Mouse (Mus musculus): ENCODE results near the gene Dtx2.
"Not testable (repeated sequence)": the region's sequence is repeated elsewhere in the genome, so short reads cannot be mapped to it uniquely, and the experiment has no call there.

Gene Dtx2

DNA sequence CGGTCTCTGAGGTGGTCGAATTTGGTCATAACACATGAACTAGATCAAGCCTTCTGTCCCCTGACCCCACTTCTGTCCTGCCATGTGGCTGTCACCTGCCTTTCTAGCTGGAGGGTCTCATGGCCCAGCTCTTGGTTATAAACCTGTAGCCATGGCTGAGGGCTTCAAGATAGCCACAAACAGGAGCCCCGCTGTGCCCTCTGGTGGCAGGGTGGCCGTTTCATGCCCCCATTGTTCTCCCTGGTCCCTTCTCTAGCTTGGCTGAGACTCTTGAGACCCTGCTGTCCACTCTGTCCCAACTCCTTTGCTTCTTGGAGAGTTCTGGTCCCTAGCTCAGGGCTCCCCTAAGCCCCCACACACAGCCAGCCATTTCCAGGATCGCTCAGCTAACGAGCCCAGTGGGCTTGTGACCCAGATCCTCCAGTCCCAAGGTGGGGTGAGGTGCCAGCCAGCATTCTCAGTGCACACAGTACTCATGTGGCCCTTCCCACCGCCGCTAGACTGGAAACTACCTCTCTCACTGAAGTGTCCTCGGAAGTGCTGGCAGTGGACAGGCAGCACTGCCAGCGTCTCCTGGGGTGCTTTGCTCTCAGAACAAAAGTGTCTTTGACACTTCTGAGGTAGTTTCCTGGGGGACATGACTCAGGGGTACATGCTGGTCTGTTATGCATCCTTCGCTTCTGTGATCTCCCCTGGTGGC lies 33.2 kb downstream of the Dtx2 start:
- DNase-seq = no peak

DNA sequence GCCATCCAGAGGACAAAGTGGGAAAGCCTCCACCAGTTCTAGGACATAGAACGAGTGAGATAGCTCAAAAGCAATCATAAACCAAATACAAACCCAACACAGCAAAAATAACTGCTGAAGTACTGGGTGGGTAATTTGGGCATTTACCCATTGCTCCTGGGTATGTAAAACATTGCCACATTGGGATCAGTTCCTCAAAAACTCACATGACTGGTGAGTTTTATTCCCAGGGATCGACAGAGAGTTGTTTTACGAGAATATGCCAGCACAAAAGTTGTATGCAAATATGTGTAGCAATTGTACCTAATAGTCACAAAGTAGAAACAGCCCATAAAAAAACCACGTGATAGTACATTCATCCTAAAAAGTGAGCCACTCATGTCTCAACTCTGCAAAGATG lies 40.3 kb downstream of the Dtx2 start:
- DNase-seq = no peak

DNA sequence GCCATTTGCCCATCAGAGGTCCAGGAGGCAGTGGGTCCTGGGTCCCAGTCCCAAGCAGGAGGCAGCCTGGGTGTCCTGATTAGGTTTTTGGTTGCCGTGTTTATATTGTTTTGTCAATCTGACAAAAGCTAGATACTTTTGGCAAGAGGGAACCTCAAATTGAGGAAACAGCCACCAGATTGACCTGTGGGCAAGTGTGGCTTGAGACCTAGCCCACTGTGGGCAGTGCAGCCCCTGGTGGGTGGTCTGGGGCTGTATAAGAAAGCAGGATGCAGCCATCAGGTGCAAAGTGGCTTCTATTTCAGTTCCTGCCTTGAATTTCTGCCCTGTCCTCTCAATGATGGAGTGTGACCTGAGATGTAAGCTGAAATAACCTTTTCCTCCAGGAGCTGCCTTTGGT lies 40.7 kb downstream of the Dtx2 start:
- no peak for DNase-seq

DNA sequence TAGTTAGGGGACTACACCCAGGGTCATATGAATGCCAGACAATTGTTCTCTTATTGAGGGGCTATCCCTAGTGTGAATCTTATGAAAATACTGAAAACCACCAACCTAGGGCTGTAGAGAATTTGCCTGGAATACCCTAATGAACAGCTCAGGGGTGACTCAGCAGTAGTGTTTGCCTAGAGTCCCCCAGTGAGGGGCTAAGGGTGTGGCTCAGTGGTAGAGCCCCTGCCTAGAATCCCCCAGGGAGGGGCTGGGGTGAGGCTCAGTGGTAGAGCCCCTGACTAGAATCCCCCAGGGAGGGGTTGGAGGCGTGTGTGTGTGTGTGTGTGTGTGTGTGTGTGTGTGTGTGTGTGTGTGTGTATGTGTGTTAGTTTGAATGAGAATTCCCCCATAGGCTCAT lies 42.1 kb downstream of the Dtx2 start:
- DNase-seq = no peak

DNA sequence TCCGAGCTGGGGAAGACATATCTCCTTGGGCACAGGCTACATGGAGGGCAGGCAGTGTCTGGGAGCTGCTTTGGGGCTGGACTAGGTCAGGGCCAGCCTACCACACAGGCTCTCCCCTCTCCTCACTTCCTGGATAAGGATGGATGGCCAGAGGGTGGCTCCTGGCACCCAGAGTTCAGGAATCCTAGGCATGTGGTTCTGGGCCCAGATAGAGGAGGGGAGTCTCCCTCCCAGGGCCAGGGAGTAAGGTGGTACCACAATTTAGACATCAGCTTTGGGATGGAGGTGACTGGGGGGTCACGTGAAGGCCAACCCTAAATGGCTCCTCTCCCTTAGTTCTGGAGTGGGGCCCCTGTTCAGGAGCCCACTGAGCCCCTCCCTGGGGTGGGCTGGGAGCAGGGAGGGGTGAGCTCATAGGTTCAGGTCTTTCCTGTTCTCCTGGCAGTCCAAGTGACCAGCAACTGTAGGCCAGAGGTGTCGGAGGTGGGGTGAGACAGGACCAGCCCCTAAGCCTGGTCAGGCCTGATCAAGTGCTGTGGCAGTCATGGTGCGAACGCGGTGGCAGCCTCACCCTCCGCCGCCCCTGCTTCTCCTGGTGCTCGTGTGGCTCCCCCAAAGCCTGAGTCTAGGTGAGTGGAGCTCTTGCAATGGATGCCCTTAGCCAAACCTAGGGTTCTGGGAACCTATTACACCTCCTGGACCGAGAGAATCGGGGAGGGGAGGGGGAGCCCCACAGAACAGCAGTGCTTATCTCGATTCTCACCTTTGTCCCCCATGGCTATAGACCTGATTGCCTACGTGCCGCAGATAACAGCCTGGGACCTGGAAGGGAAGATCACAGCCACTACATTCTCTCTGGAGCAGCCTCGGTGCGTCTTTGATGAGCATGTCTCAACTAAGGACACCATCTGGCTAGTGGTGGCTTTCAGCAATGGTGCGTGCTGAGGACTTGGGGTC lies 43.9 kb downstream of the Dtx2 start, which contains the start of gene Upk3b:
TSS of gene Upk3b (plus strand) at position 239 of the 957 bp plus-strand sequence.
- no peak for DNase-seq

DNA sequence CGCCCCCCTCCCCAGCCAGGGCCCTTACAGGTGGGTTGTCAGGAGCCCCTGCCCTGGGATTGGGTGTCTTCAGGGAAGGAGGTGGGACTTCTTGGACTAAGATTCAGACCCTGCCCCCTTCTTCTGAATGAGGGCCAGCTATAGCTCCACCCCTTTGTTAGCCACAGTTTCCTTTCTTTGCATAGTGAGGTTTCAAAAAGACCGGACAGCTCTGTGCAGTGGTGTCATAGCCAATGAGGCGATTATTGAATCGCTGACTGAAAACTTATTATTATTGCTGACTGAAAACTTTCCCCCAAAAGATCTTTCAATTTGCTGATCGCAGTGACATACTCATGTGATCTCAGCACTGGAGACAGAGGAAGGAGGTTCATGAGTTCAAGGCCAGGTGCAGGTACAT lies 45.6 kb downstream of the Dtx2 start:
- DNase-seq = no peak

DNA sequence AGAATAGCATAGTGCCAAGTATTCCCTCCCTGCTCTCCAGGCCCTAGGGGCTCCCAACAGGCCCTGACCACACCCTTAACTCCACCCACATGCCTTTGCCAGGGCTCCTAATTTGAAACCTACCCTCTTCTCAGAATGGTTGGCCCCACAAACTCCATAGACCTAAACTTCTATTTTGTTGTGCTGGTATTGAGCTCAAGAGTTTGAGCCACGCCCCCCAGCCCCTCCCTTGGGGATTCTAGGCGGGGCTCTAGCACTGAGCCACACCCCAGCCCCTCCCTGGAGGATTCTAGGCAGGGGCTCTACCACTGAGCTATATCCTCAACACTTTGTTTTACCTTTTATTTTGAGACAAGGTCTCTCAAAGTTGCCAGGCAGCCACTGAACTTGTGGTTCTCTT lies 46.7 kb downstream of the Dtx2 start:
- no peak for DNase-seq

DNA sequence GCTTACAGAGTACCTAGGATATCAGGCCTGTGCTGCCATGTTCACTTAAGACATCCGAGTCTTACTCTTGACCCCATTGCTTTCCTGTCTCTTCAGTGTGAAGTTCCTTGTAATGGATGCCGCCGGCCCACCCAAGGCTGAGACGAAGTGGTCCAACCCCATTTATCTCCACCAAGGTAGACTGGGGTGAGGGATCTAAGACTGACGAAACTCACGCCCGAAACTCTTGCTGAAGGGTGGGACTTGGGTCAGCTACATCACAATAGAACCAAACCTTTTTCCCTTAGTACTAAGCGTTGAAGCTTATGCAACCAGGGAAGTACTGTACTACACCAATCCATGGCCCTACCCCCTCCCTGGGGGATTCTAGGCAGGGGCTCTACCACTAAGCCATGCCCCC lies 47.1 kb downstream of the Dtx2 start:
- DNase-seq = no peak

DNA sequence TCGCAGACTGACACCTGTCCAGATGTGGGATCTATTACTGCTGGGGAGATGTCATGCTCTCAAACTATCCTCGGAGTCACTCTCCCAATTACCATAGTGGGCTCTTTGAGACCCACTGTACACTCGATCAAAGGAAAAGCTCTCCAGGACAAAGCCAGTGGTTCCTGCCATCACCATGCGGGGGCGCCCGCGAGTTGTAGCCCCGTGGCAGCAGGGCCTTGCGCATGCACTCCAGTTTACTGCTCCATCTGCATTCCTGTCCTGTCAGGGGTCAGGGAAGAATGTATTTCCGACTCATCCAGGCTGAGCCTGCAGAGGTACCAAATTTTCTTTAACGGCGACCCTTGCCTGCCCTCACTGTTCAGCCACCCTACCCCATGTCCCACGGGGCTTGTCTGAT lies 50.3 kb downstream of the Dtx2 start:
- no peak for DNase-seq

DNA sequence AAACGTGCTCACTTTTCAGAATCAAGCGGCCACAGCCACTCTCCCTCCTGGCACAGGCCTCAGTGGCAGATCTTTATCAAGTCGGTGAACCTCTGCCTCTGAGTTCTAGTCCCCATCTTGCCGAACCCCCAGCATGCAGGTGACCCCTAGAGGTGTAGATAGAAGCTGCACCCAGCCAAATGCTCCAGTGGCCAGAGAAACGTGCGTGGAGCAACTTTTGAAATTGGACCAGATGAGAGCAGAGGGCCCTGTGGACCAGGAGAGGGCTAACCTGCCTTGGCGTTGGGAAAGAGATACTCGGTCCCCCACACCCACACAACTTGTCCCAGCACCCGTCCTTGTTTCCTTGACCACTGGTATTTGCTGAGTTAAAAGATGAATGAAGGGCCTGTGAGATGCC lies 50.8 kb downstream of the Dtx2 start:
- DNase-seq = no peak

DNA sequence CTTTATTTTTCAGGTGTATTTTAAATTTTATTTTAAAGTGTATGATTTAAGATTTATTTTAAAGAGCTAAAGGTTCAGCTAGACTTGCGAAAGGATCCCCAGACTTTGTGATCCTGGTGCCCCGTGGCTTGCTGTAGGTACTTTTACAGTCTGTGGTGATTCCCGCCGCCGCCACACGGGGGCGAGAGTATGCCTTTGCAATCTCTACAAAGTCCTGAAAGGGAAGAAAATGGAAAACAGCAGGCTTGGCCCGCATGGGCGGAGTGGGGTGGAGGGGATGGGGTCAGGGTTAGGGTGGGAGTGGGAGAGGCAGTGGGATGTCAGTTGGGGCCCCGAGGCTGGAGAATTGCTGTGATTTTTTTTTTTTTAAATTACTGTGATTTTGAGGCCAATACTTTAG lies 51.4 kb downstream of the Dtx2 start:
- DNase-seq = peak; percentile 62

DNA sequence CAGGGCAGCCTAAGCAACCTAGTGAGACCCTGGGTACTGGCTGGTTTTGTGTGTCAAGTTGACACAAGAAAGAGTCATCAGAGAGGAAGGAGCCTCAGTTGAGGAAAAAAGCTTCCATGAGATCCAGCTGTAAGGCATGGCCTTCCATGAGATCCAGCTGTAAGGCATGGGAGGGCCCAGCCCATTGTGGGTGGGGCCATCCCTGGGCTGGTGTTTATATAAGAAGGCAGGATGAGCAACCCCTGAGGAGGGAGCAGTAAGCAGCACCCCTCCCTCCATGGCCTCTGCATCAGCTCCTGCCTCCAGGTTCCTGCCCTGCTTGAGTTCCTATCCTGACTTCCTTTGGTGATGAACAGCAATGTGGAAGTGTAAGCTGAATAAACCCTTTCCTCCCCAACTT lies 53.9 kb downstream of the Dtx2 start:
- DNase-seq = not testable (repeated sequence)

DNA sequence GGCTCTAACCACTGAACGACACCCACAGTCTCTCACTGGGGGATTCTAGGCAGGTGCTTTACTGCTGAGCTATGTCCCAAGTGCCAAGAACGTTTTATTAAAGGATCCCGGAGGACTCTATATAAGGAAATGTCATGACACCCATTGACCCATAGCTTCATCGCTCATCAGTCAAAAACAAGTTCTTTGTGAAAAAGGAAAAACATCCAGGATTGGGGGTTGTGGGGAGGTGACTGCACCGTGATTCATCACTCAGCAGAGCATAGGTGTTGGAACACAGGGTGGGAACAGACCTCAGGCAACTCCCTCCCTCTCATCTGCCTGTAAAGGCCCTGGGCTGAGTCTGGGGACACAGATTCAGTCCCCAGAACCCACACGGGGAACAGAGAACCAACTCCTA lies 55.3 kb downstream of the Dtx2 start:
- no peak for DNase-seq

DNA sequence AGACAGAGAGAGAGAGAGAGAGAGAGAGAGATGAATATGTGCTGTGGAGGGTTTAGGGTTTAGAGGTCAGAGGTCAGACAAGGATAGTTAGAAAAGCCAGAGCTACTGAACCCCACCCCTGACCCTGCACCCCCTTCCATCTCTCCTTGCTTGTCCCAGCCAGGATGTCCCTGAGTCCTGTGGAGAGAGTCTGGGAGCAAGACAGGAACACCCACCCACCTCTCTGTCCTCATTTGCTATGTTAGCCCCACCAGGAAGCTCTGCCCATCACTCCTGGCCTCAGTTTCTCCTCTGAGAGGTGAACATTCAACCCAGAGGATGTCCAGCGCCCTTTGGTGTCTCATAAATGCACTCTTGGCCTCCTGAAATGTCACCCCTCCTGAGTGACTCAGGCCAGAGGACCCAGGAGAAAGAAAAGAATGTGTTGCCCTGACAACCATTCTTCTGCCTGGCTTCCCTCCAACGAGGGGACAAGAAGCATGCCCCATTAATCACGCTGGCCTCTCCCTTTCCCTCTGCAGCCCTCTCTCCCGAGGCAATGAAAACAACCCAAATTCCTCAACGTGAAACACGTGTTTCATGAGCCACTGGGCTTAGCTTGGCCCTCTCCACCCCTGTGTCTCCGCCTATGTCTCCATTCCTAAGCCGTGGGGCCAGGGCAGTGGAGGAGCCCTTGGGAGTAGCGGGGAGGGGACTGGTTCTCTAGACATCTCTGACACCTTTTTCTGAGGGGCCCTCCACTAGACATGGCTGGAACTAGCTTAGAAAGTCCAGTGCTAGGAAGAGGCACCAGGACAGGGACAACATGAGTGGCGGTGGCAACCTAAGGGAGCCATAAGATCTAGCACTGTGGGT lies 56.9 kb downstream of the Dtx2 start:
- DNase-seq = peak; percentile 20

DNA sequence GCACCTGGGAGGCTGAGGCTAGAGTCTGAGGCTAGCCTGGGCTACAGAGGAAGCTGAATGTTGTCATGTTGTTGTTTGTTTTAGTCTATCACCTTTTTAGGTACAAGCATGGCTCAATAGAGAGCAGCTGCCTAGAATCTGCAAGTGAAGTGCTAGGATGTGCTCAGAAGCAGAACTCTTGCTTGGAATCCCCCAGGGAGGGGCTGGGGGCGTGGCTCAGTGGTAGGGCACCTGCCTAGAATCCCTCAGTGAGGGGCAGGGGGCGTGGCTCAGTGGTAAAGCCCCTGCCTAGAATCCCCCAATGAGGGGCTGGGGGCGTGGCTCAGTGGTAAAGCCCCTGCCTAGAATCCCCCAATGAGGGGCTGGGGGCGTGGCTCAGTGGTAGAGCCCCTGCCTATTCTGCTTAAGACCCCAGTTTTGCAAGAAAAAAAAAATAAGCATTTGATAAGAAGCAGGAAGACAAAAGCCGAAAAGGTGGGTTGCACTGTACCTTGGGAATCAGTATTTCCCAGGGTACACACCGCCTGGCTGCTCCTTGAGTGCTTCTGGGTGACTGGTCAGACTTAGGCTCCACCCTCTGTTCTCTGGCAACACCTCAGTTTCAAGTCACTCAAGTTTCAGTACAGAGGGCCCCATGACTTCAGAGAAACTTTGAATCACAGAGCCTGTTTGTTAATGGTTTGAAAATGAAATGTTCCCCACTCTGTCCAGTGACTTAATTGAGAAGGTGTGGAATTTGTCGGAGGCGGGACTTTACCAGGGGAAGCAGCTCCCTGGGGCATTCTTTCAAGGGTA lies 58.5 kb downstream of the Dtx2 start:
- no peak for DNase-seq

DNA sequence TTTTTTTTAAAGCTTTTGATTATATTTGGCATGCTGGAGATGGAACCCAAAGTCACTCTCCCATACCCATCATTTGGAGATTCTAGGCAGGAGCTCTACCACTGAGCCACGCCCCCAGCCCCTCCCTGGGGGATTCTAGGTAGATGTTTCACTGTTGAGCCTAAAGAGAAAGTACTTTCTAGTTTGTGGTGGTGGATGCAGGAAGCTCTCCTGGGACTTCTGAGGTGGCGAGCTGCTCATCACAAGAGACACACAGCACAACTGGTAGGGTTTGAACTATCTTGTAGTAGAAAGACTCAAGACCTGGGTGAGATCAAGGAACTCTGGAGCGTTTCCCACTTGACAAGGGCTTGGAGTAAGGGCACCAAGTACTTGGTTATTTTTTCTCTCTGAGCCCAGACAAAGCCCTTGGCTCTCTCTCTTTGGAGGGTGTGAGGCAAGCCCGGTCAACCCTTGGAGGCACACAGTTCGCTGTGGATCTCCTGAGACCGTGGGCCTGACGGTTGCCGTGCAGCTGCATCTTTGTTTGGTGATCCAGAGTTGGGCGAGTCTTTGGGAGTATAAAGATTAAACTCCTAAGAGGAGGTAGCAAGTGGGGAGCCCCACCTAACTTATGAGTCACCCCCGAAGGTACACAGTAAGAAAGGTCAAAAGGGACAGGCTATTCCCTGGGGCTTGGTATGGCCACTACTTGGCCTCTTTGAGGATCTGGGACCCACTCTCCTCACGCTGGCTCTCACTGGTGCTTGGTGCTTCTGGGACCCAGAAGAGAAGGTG lies 59.9 kb downstream of the Dtx2 start, which contains the start of gene Upk3bl:
TSS of gene Upk3bl (plus strand) at position 192 of the 777 bp plus-strand sequence.
- no peak for DNase-seq

DNA sequence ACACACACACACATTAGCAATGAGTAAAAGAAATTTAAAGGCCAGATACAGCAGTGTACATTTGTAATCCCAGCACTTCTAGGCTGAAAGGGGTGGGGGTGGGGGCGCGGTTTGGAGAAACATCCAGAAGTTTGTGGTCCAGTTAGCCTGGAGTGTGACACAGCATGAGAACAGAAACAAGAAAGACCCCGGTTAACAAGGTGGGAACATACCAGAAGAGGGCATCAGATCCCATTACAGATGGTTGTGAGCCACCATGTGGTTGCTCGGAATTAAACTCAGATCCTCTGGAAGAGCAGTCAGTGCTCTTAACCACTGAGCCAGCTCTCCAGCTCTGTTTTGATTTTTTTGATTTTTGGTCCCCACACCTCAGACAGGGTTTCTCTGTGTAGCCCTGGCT lies 61.5 kb downstream of the Dtx2 start:
- no peak for DNase-seq

DNA sequence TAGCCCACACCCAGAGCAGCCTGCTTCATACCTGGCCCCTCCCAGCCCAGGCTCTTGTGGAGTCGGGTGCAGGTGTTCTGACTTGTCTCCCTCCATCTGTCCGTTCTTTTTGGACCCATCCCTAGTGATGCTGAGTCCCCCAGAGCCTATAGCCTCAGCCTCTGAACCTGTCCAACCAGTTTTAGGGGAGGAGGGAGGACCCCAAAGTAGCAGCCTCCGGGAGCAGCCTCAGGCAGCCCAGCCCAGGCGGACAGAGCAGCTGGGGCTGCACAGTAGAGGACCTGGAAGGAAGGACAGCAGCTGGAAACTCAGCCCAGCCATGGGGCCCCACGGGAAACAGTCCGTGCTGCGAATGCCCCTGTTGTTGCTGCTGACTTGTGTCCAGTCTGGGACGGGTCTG lies 62.5 kb downstream of the Dtx2 start:
- DNase-seq = no peak

DNA sequence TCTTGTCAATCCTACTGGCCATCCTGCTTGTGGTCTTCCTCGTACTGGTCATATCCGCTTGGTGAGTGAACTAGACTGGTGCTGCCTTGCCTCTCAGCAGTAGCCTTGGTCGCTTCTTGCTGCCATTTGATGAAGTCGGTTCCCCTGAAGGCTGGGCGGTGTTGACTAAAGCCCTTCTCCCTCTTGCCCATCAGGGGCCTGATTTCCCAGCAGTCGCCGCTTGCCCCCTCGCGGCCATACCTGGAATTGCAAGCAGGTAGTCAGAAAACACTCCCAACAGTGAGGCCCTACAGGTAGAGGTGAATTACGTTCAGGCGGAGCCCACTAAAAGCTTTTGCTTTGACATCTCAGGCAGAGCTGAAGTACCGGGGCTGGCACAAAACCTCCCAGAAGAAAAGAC lies 67.0 kb downstream of the Dtx2 start:
- peak; percentile 45 for DNase-seq

DNA sequence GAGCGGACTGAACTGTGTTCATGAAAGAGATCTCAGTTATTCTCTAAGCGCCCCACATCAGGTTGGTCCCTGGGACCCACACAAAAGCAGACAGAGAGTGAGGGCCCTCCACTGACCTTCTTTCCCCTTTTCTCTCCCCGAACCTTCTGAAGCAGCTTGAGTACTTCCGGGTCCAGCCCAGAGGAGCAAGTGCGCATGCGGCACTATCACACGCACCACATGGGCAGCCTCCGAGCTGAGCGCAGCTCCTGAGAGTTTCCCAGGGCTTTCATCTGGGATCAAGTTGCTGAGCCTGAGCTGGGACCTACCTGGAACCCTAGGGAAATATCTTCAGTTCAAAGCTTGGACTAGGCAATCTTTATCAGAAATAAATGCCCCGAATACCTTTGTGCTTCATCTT lies 69.3 kb downstream of the Dtx2 start:
- no peak for DNase-seq

DNA sequence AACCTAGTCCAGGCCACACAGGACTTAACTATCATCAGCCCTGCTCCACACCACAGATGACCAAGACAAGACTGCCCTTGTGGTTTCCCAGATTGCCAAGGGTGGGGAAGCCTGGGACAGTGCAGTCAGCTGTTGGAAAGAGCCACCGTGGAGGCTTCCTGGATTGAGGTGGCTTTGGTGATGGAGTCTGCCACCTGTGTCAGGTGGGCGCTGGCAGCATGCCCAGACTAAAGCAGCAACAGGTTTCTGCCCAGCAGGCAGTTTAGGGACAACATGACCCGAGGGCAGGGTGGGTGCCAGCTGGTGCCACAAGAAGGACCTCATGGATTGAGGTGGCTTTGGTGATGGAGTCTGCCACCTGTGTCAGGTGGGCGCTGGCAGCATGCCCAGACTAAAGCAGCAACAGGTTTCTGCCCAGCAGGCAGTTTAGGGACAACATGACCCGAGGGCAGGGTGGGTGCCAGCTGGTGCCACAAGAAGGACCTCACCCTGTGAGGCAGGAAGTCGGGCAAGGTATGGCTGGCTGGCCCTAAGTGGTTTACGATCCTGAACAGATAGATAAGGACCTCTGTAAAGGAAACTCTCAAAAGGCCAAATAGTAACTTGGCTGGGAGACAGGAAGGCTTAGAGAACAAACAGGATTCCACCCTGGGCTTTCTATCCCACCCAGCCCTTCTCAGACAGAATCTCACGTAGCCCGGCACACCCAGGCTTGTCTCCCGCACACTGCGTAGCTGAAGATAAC lies 72.0 kb downstream of the Dtx2 start:
- DNase-seq = not testable (repeated sequence)

Data from layer of hippocampus, adult 9-11 months (tissue).